Mouse (Mus musculus) liver, adult 2 months (tissue): ENCODE results near the gene Mmp14. TPM values are rescaled to one million over a fixed set of nuclear protein-coding genes. Genes with fewer than 3 reads are reported as not detected.

Experiments used
- DNase-seq: peaks from one replicate; pipeline ENCODE4 v3.0.0-alpha.2; 2011; ENCODE audit warnings: low read depth, low spot score; ENCODE audit errors: extremely low read depth
- H3K27ac ChIP-seq: fragments of 200-500 bp; replicated peaks from 2 replicates; pipeline ENCODE4 v1.5.1; 2012; ENCODE audit warnings: low read depth, mild to moderate bottlenecking, control low read depth, inconsistent platforms, low read length; ENCODE audit not compliant: insufficient read depth
- H3K27me3 ChIP-seq: fragments of 200-500 bp; 2 replicates; pipeline ENCODE4 v1.6.1; 2012; ENCODE audit warnings: mild to moderate bottlenecking, moderate library complexity, low read length, inconsistent platforms; ENCODE audit not compliant: control insufficient read depth, insufficient read depth
- H3K36me3 ChIP-seq: fragments of 200-500 bp; 2 replicates; pipeline ENCODE4 v1.6.1; 2012; ENCODE audit warnings: low read length, inconsistent platforms; ENCODE audit not compliant: control insufficient read depth, insufficient read depth
- H3K4me1 ChIP-seq: fragments of 200-500 bp; 2 replicates; pipeline ENCODE4 v1.6.1; 2011; ENCODE audit warnings: low read length; ENCODE audit not compliant: control insufficient read depth, insufficient read depth
- H3K4me3 ChIP-seq: fragments of 200-500 bp; 2 replicates; pipeline ENCODE4 v1.5.1; 2011; ENCODE audit warnings: low read depth, mild to moderate bottlenecking, control low read depth, low read length, moderate library complexity; ENCODE audit not compliant: insufficient read depth
- H3K79me2 ChIP-seq: fragments of 200-500 bp; 2 replicates; pipeline ENCODE4 v1.6.1; 2012; ENCODE audit warnings: inconsistent platforms, mild to moderate bottlenecking, low read length, moderate library complexity; ENCODE audit not compliant: control insufficient read depth, insufficient read depth
- H3K9ac ChIP-seq: fragments of 200-500 bp; 2 replicates; pipeline ENCODE4 v1.6.1; 2012; ENCODE audit warnings: low read depth, mild to moderate bottlenecking, control low read depth, inconsistent platforms, low read length
- CTCF ChIP-seq: fragments of 200-500 bp; IDR thresholded peaks from 2 replicates; pipeline ENCODE4 v1.5.1; 2011; ENCODE audit warnings: low read depth, low read length, control low read depth
- POLR2A ChIP-seq: fragments of 200-500 bp; IDR thresholded peaks from 2 replicates; pipeline ENCODE4 v1.6.1; 2011; ENCODE audit warnings: low read length, control low read depth; ENCODE audit not compliant: insufficient read depth; ENCODE audit errors: extremely low read depth
- WGBS: fragments of 180-500 bp; shearing (Covaris S2); methylation state at CpG from one replicate; pipeline ENCODE4 v1.1.7; 2018; 5-methylcytosine and 5-hydroxymethylcytosine counted together
- polyA plus RNA-seq: library from polyadenylated mRNA; depleted of rRNA; stranded (reverse); fragments of >200 nt; gene quantifications from 2 replicates; pipeline ENCODE4 v1.2.3, GENCODE M21; 2012
- total RNA-seq: library from RNA; depleted of rRNA; stranded (reverse); fragments of >200 nt; gene quantifications from 2 replicates; pipeline ENCODE4 v1.2.3, GENCODE M21; 2014

Gene Mmp14
- total and polyA plus RNA-seq, 2 experiments, result 9.0 to 52.6 TPM

DNA sequence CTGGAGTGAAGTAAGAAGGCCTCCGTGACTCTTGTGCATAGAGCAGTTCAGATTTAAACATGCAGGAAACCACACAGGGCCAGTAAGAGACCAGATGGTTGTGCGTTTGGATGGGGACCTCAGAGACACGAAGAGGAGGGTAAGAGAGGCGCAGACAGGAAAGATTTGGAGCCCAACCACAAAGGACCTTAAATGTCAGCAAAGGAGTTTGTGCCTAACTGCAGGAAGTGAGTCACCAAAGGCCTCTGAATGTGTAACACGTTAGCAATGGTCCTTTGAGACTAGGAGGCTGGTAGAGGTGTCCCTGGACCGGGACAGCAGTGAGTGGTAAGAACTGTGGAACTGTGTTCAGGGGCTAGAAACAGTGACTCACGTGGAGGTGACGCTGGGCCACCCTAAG, 50.0 kb downstream of the Mmp14 start:
- Histone ChIP-seq H3K27me3 (peaks cover 7% of the 10 kb centered on the region), H3K4me1 (no peaks in the 10 kb centered on the region), H3K27ac (no peak overlapping the region), H3K9ac (no peak overlapping the region), H3K36me3 (no peaks in the 10 kb centered on the region), H3K4me3 (no peak overlapping the region), H3K79me2 (no peaks in the 10 kb centered on the region)
- TF ChIP-seq CTCF, result no peak
- no peak for TF ChIP-seq POLR2A
- no peak for DNase-seq
- 80% methylated on average over 8 of the region's 8 CpGs for WGBS

DNA sequence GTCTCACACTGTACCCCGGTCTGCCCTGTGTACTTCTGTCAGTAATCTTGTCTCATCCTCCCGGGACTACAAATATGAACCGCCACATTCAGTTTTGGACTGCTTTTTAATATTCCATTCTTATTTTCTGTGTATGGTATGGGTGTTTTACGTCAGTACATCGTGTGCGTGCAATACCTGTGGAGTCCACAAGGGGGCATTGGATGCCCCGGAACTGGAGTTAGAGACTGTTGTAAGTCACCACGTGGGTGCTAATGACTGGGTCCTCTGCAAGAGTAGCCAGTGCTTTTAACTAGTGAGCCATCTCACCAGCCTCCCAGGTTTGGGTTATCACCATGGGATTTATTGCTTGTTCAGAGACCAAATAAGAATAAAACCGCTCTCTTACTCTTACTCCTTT, 51.1 kb downstream of the Mmp14 start:
- Histone ChIP-seq H3K27ac (no peak overlapping the region), H3K9ac (no peak overlapping the region), H3K4me3 (no peak overlapping the region), H3K36me3 (no peaks in the 10 kb centered on the region), H3K79me2 (no peaks in the 10 kb centered on the region), H3K27me3 (peaks cover 7% of the 10 kb centered on the region), H3K4me1 (no peaks in the 10 kb centered on the region)
- DNase-seq, result peak; percentile 30
- 50% methylated on average over 9 of the region's 9 CpGs for WGBS
- TF ChIP-seq CTCF (peak; percentile 63), POLR2A (no peak)

DNA sequence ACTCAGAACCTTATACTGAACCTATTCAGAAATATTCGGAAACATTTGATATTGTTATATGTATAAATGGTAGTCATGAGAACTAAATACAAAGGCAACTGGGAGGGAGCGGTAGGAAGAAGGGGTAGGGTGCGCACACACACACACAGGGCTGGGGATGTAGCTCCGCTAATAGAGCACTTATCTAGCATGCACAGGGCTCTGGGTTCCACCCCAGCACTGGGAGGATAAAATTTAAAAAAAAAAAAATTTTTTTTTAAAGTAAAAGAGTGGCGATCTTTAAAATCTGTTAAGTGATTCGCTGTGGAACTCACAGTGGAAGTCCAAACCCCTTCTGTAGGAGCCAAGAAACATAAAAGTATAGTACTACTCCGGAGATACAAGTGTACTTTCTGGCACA, 54.5 kb downstream of the Mmp14 start:
- Histone ChIP-seq H3K27me3 (no peaks in the 10 kb centered on the region), H3K4me1 (no peaks in the 10 kb centered on the region), H3K27ac (no peak overlapping the region), H3K36me3 (no peaks in the 10 kb centered on the region), H3K79me2 (no peaks in the 10 kb centered on the region), H3K4me3 (no peak overlapping the region), H3K9ac (no peak overlapping the region)
- DNase-seq, result no peak
- no peak for TF ChIP-seq POLR2A
- no peak for TF ChIP-seq CTCF
- 93% methylated on average over 7 of the region's 7 CpGs for WGBS

DNA sequence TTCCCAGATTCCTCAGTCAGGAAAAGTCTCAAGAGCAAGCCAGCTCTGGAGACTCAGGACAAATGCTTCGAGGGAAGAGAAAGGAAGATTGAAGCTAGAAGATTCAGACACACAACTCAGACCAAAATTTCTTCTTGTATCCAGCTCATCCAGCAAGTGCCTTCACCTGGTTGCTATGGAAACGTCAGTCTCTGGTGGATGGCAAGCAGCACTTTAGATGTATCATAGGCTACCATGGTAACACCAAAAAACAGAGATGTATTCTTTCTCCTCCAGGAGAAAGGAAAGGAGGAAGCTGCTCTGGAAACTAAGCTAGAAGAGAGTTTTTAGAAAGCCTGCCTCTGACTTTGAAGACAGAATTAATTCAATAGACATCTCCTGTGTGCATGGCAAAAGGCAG, 56.3 kb downstream of the Mmp14 start:
- DNase-seq, result no peak
- H3K4me3 ChIP-seq, result no peak overlapping the region

DNA sequence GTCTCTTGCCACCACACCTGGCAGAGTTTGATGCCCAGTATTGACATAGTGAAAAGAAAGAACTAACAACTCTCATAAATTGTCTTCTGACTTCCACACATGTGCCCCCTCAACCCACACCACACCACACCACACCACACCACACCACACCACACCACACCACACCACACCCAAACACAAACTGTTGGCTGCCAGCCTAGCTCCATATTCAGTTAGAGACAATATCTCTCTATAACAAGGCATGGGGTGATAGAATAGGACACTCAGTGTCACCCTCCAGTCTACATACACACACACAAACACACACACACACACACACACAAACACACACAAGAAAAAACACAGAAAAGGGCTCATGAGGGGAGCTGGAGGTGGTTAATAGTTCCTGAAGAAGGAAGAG, 56.9 kb downstream of the Mmp14 start:
- Histone ChIP-seq H3K36me3 (no peaks in the 10 kb centered on the region), H3K9ac (no peak overlapping the region), H3K79me2 (no peaks in the 10 kb centered on the region), H3K27me3 (no peaks in the 10 kb centered on the region), H3K27ac (no peak overlapping the region), H3K4me3 (no peak overlapping the region), H3K4me1 (no peaks in the 10 kb centered on the region)
- TF ChIP-seq CTCF, result no peak
- TF ChIP-seq POLR2A, result no peak
- no peak for DNase-seq

More for the DNA sequence above, 56.3 kb downstream of the Mmp14 start:
- Histone ChIP-seq H3K27ac (no peak overlapping the region), H3K36me3 (no peaks in the 10 kb centered on the region), H3K27me3 (no peaks in the 10 kb centered on the region), H3K9ac (no peak overlapping the region), H3K4me1 (no peaks in the 10 kb centered on the region), H3K79me2 (no peaks in the 10 kb centered on the region)
- TF ChIP-seq CTCF (no peak), POLR2A (no peak)
- 66% methylated on average over 2 of the region's 2 CpGs for WGBS

DNA sequence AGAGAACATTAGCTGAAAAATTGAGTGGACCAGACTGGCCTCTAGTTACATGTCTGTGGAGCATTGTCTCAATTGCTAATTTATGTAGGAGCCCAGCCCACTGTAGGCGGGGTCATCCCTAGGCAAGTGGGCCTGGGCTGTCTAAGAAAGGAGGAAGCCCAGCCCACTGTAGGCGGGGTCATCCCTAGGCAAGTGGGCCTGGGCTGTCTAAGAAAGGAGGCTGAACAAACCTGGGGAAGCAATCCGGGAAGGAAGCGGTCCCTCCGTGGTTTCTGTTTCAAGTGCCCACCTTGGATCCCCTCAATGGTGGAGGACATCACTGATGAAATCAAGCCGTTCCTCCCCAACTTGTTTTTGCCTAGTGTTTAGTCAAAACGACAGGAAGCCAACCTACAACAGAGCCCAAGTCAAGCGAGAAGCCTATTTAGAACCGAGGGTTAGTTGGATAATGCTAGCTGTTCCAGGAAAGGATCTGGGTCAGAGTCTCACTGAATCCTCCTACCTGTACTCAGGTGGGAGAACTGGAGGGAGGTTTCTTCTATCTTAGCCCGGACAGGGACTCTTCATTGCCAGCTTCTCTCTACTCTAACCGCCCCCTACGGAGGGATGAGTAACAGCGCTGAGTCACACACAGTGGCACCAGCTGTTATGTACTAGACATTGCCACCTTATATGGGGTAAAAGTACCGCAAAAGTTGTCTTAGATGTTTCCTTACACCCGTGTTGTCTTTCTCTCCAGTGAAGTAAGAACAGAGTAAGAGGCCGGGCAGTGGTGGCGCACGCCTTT, 61.1 kb downstream of the Mmp14 start:
- Histone ChIP-seq H3K79me2 (no peaks in the 10 kb centered on the region), H3K27me3 (no peaks in the 10 kb centered on the region), H3K4me1 (no peaks in the 10 kb centered on the region), H3K4me3 (no peak overlapping the region), H3K9ac (no peak overlapping the region), H3K36me3 (no peaks in the 10 kb centered on the region), H3K27ac (no peak overlapping the region)
- no peak for DNase-seq
- 74% methylated on average over 18 of the region's 18 CpGs for WGBS
- TF ChIP-seq POLR2A (no peak), CTCF (no peak)
